Mouse (Mus musculus) spleen, postnatal 10 days (tissue): ENCODE measurements around the gene Dhx9.
"Not testable (repeated sequence)": the region's sequence is repeated elsewhere in the genome, so short reads cannot be mapped to it uniquely, and the experiment has no call there.

Experiments used
- DNase-seq, 2 experiments: peaks; one replicate each; pipeline ENCODE4 v3.0.0; 2021 to 2022; ENCODE audit warnings: low spot score in 2 of 2

Dhx9 gene

DNA sequence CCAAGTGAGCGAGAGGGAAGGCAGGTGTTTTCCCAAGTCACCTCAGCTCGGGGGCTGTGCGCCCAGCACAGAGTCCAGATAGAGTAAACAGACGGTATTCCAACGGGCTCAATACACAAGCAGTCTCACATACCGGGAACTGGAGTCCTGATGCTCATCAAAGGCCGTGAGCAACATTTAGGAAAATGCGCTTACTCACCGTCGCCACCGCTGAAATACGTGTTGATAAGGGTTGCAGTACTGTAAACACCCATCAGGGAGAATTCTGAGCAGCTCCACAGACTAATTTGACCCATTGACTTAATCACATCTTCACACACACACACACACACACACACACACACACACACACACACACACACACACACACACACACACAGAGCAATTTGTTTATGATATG lies 63.2 kb downstream of the Dhx9 start:
- peak; percentile 13 to 42 for DNase-seq

DNA sequence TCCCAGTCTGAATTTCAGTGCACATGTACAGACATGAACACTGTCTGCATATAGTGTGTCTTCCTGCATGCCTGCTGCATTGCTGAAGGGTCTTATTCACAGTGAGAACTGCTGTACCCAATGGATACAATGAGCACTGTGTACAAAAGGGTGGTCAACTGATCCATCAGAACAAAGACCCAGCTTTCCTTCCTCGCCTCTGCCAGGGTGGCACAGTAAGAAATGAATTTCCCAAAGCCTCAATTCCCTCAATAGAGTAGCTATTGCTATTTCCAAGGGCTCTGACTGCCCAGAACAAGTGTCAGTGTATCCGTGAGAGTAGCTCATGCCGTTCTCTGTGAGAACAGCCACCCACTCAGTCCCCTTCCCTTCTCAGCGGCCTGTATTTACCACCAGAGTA lies 69.7 kb downstream of the Dhx9 start:
- DNase-seq = not testable (repeated sequence)

DNA sequence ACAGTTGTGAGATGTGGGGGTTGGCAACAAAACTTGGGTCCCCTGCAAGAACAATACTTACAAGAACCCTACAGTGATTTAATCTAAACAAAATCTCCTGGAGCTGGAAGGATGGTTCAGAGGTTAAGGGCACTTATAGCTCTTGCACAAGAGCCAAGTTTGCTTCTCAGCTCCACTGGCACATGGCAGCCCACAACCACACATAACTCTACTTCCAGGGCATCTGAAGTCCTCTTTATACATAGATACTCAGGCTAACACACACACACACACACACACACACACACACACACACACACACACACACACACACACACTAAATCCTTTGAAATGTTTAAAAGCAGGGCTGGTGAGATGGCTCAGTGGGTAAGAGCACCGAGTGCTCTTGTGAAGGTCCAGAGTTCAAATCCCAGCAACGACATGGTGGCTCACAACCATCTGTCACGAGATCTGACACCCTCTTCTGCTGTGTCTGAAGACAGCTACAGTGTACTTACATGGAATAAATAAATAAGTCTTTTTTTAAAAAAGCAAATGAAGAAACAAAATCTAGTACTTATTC lies 71.1 kb downstream of the Dhx9 start:
- DNase-seq = not testable (repeated sequence)

DNA sequence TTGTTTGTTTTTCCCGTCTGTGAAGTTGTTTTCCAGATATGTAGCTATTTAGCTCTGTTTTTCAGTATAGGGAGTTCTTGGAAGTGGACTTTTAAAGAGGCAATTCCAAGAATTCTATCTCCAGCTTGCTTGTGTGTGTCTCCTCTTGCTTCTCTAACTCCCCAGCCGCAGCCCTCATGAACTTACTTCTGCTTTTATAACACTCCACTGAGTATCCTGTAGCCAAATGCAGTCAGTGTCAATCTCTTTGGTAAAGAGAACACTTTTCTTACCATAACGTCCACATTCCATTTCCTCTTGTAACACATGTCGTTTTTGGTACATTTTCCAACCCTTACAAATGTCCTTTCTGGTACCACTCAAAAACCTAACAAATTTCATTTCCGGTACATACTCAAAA lies 71.7 kb downstream of the Dhx9 start:
- DNase-seq = not testable (repeated sequence)

DNA sequence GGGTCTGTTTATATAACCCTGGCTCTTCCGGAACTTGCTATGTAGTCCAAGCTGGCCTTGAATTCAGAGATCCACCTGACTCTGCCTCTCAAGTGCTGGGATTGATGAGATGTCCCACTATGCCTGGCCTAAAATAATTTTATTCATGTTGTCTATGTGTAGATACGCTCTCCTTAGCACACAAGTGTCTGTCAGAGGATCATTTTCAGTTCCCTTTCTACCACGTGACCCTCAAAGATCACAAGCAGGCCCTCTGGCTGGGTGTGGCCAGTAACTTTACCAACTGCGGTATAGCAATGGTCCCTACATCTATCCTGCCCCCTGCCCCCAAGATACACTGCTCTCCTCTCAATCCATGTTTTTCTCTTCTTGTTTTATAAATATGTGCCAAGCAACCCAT lies 72.5 kb downstream of the Dhx9 start:
- DNase-seq = peak; percentile 60 to 84

DNA sequence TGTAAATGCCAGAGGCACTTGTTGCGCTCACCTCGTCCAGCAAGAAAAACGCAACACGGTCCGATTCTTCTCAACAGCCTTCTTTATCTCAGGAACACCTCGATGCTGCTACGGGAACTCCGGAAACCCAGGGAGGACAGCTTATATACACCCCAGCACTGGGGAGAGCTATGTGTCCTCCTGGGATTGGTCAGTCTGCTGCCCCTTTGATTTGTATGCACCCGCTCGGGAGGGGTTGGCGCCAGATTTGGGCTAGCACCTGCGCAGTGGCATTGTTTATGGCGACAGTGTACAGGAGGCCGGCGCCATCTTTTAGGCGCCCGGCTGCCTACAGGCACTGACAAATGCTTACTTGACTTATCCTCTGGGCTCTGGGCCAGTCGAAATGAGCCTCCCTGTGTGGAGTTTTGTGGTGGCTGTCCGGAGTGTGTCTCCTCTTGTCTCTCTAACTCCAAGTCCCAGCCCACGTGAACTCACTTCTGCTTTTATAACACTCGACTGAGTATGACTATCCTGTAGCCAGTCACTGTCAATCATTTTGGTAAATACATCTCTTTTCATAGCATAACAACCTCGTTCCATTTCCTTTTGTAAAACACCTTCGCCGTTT lies 73.2 kb downstream of the Dhx9 start:
- DNase-seq = peak; percentile 76 to 88

DNA sequence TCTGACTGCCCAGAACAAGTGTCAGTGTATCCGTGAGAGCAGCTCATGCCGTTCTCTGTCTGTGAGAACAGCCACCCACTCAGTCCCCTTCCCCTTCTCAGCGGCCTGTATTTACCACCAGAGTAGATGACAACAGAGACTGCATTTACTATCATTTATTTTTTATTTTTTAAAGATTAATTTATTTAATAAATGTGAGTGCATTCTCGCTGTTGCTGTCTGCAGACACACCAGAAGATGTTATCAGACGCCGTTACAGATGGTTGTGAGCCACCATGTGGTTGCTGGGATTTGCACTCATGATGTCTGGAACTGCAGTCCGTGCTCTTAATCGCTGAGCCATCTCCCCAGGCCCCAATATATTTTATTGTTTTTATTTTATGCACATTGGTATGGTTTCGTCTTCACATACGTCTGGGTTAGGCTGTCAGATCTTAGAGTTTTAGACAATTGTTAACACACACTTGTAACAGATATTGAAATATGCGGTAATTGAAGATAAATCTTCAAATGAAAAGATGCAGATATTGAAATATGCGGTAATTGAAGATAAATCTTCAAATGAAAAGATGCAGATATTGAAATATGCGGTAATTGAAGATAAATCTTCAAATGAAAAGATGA lies 74.0 kb downstream of the Dhx9 start:
- peak; percentile 27 to 59 for DNase-seq

DNA sequence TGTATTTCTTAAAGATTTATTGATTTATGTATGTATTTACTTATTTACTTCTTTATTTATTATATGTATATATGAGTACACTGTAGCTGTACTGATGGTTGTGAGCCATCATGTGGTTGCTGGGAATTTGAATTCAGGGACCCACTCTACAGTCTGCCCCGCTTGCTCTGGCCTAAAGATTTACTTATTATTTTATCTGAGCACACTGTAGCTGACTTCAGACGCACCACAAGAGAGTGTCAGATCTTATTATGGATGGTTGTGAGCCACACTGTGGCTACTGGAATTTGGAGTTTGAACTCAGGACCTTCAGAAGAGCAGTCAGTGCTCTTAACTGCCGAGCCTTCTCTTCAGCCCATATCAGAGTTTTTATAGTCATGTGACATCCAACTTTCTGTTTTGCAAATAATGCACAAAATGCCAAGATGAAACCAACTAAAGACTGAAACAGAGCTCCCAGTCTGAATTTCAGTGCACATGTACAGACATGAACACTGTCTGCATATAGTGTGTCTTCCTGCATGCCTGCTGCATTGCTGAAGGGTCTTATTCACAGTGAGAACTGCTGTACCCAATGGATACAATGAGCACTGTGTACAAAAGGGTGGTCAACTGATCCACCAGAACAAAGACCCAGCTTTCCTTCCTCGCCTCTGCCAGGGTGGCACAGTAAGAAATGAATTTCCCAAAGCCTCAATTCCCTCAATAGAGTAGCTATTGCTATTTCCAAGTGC lies 74.6 kb downstream of the Dhx9 start:
- DNase-seq = not testable (repeated sequence)

DNA sequence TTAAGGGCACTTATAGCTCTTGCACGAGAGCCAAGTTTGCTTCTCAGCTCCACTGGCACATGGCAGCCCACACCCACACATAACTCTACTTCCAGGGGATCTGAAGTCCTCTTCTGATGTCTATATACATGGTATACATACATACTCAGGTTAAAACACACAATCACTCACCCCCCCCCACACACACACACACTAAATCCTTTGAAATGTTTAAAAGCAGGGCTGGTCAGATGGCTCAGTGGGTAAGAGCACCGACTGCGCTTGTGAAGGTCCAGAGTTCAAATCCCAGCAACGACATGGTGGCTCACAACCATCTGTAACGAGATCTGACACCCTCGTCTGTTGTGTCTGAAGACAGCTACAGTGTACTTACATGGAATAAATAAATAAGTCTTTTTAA lies 75.7 kb downstream of the Dhx9 start:
- DNase-seq = no peak

DNA sequence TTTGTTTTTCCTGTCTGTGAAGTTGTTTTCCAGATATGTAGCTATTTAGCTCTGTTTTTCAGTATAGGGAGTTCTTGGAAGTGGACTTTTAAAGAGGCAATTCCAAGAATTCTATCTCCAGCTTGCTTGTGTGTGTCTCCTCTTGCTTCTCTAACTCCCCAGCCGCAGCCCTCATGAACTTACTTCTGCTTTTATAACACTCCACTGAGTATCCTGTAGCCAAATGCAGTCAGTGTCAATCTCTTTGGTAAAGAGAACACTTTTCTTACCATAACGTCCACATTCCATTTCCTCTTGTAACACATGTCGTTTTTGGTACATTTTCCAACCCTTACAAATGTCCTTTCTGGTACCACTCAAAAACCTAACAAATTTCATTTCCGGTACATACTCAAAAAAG lies 76.5 kb downstream of the Dhx9 start:
- not testable (repeated sequence) for DNase-seq

DNA sequence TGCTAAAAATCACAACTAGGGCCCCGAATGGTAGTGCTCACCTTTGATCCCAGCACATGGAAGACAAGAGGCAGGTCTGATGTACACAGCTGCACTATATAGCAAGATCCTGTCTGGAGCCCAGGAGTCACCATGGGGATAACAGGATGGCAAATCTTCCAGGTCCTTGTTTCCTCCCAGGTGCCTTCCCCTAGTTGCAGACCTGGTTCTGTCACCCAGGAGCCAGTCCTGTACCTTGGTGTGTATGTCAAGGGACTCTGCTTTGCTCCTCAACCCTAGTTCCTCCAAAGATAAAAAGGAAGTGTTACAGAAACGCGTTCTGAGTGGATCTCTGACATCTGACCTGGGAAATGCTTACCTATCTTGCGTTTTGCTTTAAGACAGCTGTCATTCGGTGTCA lies 79.2 kb downstream of the Dhx9 start:
- not testable (repeated sequence) for DNase-seq

DNA sequence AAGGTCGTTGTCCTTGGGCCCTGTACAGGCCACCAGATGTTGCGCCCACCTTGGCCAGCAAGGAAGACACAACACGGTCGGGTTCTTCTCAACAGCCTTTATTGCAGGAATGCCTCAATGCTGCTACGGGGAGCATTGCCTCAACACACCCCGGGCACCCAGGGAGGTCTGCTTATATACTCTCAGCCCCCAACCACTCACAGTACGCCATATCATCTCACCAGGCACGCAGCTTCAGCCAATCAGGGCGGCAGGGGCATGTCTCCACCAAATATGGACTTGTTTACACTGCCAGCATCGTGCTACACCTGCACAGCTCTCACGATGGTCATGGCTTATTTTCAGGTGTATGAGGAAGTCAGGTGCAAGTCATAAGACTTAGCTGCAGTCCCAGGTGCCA lies 79.8 kb downstream of the Dhx9 start:
- DNase-seq = not testable (repeated sequence)
